Mouse (Mus musculus): Measurements from ENCODE around the gene Eno3. TPM values are rescaled to one million over a fixed set of nuclear protein-coding genes. Genes with fewer than 3 reads are reported as not detected.

Eno3 gene
- polyA plus RNA-seq, 1 experiment: 15.6 TPM

DNA sequence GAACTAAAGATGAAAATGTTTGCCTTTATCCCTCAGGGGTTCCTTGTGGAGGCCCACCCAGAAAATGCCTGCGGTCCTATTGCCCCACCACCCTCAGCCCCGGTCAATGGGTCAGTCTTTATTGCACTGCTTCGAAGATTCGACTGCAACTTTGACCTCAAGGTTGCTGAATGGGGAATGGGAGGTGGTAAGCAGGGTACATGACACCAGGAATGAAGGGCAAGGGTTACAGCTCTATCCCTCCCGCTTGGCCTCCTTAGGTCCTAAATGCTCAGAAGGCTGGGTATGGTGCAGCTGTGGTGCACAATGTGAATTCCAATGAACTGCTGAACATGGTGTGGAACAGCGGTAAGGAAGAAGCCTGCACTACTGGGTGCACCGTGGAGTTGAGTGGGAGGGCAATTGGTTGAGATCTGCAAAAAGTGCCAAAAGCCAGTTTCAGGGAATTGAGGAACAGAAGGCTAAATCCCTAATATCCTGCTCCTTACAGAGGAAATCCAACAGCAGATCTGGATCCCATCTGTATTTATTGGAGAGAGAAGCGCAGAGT, 7.7 kb upstream of the Eno3 start:
- H3K4me1 ChIP-seq (ENCODE audit: control insufficient read depth, insufficient read depth, low read length): peaks cover 13% of the 10 kb centered on the region
- TF ChIP-seq CTCF (IDR thresholded peaks at IDR 0.05; ENCODE audit: borderline replicate concordance, insufficient read depth, low read length) (no peak), POLR2A (IDR thresholded peaks at IDR 0.05; ENCODE audit: low read depth, low read length) (0 out of 2 replicates have a peak, but pooled peaks have one; percentile 6)
- no peak overlapping the region for H3K27ac ChIP-seq (ENCODE audit: insufficient read depth, low read length)
- H3K4me3 ChIP-seq (ENCODE audit: insufficient read depth, low read length): no peak overlapping the region

DNA sequence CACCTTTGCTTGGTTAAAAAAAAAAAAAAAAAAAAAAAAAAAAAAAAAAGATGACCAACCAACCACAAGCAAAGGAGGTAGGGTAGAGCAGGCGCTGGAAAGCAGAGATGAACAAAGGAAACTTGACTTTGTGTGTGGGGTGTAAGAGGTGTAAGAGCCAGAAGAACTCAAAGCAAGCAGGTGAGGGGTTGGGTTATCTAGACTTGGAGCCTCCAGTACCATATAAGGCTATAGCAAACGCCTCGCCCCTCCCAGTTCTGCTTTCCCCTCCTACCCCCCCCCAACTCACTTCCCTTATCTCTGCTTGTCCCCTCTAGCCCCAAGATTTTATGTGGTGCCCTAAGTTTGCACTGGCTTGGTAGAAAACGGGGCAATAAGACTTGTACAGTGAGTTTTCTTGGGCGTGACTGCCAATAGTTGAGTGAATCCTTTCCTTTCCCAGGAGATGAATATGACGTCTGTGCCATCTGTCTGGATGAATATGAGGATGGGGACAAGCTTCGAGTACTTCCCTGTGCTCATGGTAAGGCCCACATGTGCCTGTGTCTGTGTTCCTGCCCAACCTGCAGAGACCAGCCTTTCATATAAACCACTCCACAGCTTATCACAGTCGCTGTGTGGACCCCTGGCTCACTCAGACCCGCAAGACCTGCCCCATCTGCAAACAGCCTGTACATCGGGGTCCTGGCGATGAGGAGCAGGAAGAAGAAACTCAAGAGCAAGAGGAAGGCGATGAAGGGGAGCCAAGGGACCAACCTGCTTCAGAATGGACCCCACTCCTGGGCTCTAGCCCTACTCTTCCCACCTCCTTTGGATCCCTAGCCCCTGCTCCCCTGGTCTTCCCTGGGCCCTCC, 6.5 kb upstream of the Eno3 start:
- peak overlapping the region; percentile 79 for H3K27ac ChIP-seq (ENCODE audit: insufficient read depth, low read length)
- no peak for TF ChIP-seq CTCF (IDR thresholded peaks at IDR 0.05; ENCODE audit: borderline replicate concordance, insufficient read depth, low read length)
- peak; percentile 35 for TF ChIP-seq POLR2A (IDR thresholded peaks at IDR 0.05; ENCODE audit: low read depth, low read length)
- peak overlapping the region; percentile 86 for H3K4me3 ChIP-seq (ENCODE audit: insufficient read depth, low read length)
- peaks cover 13% of the 10 kb centered on the region for H3K4me1 ChIP-seq (ENCODE audit: control insufficient read depth, insufficient read depth, low read length)

DNA sequence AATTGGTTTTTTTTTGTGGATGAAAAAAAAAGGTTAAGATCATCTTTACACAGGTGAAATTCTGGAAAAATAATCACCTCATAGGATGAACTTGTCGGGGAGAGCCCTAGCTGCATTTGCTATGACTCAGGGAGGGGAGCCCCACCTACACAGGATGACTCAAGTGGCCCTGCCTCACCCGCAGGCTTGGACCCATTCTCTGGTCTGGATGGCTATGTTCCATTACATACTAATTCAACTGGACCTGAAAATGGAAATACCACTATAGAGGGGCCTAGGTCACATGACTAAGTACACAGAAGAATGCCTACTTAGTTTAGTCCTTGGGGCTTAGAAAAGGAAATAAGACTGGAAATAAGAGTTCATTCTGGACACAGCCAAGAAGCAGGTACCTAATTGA, 5.6 kb upstream of the Eno3 start:
- TF ChIP-seq CTCF (IDR thresholded peaks at IDR 0.05; ENCODE audit: borderline replicate concordance, insufficient read depth, low read length) (no peak), POLR2A (IDR thresholded peaks at IDR 0.05; ENCODE audit: low read depth, low read length) (peak; percentile 16; the same call in 1 of the 2 replicates)
- Histone ChIP-seq H3K4me1 (ENCODE audit: control insufficient read depth, insufficient read depth, low read length) (peaks cover 8% of the 10 kb centered on the region; the same call in 1 of the 2 replicates), H3K4me3 (ENCODE audit: insufficient read depth, low read length) (peak overlapping the region; percentile 86)

DNA sequence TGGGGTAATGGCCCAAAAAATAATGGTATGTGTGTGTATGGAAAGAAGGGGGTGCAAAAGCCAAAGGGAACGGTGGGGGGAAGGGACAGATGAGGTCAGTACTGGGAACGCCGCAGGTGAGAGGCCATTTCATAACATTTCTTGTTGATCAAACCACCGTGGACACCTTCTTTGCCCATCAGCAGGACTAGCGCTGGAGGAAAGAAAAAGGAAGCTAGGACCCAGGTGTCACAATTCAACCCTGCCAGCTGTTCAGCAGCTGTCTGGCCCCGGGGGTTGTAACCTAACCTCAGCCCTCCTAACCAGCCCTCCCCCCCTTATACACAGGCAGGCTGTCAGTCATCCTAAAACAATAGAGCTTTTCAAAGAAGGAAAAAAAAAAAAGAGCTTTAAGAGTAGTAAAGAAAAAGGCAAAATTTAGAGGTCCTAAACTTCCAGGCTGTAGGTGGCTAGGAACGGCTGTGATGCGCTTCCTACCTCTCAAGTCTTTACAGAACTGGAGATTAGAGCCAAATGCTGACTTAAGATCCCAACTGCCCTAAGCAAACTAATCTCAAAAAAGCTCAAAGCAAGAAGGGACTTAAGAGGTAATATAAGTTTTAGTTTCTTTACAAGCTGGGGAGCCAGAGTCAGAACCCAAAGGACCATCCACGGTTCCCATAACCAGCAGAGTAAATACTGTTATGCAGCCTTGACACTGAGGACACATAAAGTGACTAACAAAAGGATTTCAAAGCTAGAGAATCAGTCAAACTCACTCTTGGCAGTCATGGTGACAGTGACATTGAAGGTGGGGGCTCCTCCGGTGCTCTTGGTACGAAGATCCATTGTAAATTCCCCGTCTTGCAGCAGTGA, 4.7 kb upstream of the Eno3 start:
- TF ChIP-seq POLR2A (IDR thresholded peaks at IDR 0.05; ENCODE audit: low read depth, low read length) (no peak; the same call in 1 of the 2 replicates), CTCF (IDR thresholded peaks at IDR 0.05; ENCODE audit: borderline replicate concordance, insufficient read depth, low read length) (no peak)
- Histone ChIP-seq H3K27ac (ENCODE audit: insufficient read depth, low read length) (peak overlapping the region; percentile 87), H3K4me1 (ENCODE audit: control insufficient read depth, insufficient read depth, low read length) (peaks cover 11% of the 10 kb centered on the region; the same call in 1 of the 2 replicates), H3K4me3 (ENCODE audit: insufficient read depth, low read length) (peak overlapping the region; percentile 86)

More for the DNA sequence above, 5.6 kb upstream of the Eno3 start:
- H3K27ac ChIP-seq (ENCODE audit: insufficient read depth, low read length): peak overlapping the region; percentile 79; the same call in 1 of the 2 replicates

DNA sequence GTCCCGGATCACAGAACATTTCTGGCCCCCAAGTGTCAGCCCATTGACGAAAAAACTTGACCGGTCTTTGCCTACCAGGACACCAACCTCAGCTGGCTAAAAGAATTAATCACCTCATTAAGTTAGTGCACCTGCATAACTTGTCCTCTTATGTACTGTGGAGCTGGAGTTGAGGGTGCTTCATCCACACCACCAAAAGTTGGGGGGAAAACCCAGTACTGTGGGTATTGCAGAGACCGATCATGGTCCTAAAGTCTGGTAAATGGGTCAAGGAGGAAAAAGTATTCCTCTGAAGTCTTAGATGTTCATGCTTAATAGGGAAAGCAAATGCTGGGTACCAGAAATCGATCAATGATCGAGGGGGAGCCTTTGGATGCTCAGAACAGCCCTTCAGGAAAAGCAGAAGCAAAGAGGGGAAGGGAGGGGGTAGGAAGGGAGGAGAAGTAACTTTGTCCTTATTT, 4.1 kb upstream of the Eno3 start:
- no peak for TF ChIP-seq POLR2A (IDR thresholded peaks at IDR 0.05; ENCODE audit: low read depth, low read length)
- no peak for TF ChIP-seq CTCF (IDR thresholded peaks at IDR 0.05; ENCODE audit: borderline replicate concordance, insufficient read depth, low read length)
- peak overlapping the region; percentile 87 for H3K27ac ChIP-seq (ENCODE audit: insufficient read depth, low read length)
- H3K4me3 ChIP-seq (ENCODE audit: insufficient read depth, low read length): peak overlapping the region; percentile 86
- peaks cover 13% of the 10 kb centered on the region; the same call in 1 of the 2 replicates for H3K4me1 ChIP-seq (ENCODE audit: control insufficient read depth, insufficient read depth, low read length)

DNA sequence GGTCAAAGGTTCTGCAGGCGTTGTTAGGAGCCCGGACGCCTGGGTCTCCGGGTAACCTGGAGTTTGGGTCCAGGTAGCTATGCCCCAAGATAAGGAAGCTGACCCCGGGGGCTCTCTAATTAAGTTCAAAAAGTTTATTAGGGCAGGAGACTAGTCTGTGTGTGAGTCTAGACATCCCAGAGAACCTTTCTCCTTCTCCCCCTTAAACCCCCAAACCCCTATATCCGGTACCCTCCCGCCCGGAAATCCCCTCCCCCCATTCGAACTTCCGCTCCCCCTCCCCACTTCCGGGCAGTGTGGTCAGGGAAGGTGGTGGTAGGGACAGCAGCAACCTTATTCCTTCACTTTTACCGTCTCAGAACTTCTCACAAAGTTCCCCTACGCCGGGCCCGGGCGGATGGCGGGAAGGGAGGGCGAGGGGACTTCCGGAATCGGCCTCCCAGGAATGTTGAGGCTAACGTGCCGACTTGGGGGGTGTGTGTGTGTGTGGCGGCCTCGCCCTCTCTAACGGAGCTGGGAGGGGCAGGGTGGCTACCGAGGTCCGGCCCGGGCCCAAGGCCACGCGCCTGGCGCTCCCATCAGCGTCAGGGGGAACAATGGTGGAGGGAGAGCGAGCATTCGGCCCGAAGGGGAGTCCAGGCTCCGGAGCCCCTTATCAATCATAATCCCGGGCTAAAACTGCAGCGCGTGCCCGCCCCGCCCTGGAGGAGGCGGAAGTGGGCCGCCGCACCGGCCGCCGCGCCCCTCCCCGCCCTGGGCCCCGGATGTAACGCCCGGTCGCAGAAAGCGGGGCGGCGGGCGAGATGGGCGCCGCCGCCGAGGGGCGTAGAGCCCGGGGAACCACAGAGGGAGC, 3.4 kb upstream of the Eno3 start:
- Histone ChIP-seq H3K27ac (ENCODE audit: insufficient read depth, low read length) (peak overlapping the region; percentile 98), H3K4me1 (ENCODE audit: control insufficient read depth, insufficient read depth, low read length) (peaks cover 17% of the 10 kb centered on the region; the same call in 1 of the 2 replicates), H3K4me3 (ENCODE audit: insufficient read depth, low read length) (peak overlapping the region; percentile 86)
- TF ChIP-seq POLR2A (IDR thresholded peaks at IDR 0.05; ENCODE audit: low read depth, low read length) (peak; percentile 53), CTCF (IDR thresholded peaks at IDR 0.05; ENCODE audit: borderline replicate concordance, insufficient read depth, low read length) (no peak)

DNA sequence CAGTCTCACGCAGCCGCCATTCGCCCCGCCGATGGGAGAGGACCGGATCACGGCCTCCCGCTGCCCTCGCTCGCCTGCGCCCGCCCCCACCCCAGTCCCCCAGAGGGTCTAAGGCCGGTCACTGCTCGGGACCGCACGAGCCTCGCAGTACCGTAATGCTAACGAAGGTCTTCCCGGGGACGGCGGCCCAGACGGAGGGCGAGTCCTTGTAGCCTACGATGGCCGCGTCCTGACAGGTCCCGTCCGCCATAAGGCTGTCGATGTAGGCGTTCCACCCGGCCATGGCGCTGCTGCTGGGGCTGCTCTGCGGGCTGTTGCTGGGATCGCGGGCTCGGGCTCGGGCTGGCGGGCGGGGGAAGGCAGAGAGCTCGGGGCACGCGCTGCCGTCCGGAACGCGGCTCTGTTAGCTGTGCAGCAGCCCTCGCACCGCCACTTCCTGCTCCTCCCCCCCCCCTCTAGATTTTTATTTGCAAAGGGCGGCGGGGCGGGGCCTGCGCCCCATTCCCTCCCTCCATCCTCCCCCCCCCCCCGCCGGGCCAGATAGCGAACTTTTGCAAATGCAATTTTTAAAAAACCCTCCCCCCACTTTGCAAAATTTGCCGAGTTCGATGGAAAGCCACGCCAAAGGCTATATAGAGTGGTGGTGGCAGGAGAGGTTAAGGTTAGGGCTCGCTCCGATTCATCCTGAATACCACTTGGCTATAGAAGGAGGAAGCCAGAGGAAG, 2.6 kb upstream of the Eno3 start, which contains the start of gene Pfn1:
Gene Pfn1 (minus strand): TSS at position 447 of the 725 bp plus-strand sequence.
- peak within 1 kb of the TSS; percentile 86 for H3K4me3 ChIP-seq (ENCODE audit: insufficient read depth, low read length)
- H3K4me1 ChIP-seq (ENCODE audit: control insufficient read depth, insufficient read depth, low read length): peaks cover 20% of the 10 kb centered on the region
- H3K27ac ChIP-seq (ENCODE audit: insufficient read depth, low read length): peak within 1 kb of the TSS; percentile 98
- no peak for TF ChIP-seq CTCF (IDR thresholded peaks at IDR 0.05; ENCODE audit: borderline replicate concordance, insufficient read depth, low read length)
- peak; percentile 95 for TF ChIP-seq POLR2A (IDR thresholded peaks at IDR 0.05; ENCODE audit: low read depth, low read length)

DNA sequence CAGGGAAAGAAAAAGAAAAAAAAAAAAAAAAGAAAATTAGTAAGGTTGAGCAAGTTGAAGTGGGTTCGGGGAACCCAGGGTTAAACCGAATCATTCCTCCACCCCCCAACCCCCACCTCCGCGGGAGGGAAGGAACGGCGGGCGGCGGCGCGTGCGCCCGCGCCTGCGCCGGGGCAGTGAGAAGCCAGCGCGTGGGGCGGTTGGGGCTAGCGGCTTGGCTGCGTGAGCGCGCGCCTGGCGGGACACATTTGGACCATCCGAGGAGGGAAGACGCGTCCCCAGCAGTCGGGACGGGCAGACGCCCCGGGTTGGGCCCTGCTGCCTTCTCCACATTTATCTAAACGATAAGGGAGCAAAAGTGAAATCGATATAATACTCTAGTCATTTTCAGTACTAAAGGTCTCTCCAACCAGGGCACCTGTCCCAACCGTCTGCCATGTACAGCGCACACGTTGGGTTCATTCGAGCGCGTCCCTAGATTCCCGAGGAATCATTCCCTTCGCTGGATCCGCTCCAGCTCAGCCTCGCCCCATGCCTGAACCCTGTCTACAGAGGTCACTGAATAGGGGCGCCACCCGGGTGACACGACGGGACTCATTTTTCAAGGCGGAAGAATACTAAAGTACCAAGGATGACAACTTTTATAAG, 2.0 kb upstream of the Eno3 start:
- TF ChIP-seq CTCF (IDR thresholded peaks at IDR 0.05; ENCODE audit: borderline replicate concordance, insufficient read depth, low read length): no peak
- peak; percentile 70; the same call in 1 of the 2 replicates for TF ChIP-seq POLR2A (IDR thresholded peaks at IDR 0.05; ENCODE audit: low read depth, low read length)
- Histone ChIP-seq H3K4me3 (ENCODE audit: insufficient read depth, low read length) (peak overlapping the region; percentile 44), H3K27ac (ENCODE audit: insufficient read depth, low read length) (peak overlapping the region; percentile 97), H3K4me1 (ENCODE audit: control insufficient read depth, insufficient read depth, low read length) (peaks cover 19% of the 10 kb centered on the region)
